Mouse (Mus musculus) kidney, embryonic 14.5 days (tissue): ENCODE measurements around the gene Fbxo44. TPM values are rescaled to one million over a fixed set of nuclear protein-coding genes. Genes with fewer than 3 reads are reported as not detected.

ENCODE experiments used
- ATAC-seq: fragments of 200-750 bp; cut with Nextera tagmentation; 2 replicates; pipeline ENCODE4 v1.8.0; 2017; ENCODE audit warnings: moderate number of reproducible peaks, mild to moderate bottlenecking, moderate TSS enrichment, moderate library complexity; ENCODE audit not compliant: low FRiP score, low TSS enrichment
- H3K27ac ChIP-seq: fragments of 300-500 bp; sonication (generic); 2 replicates; pipeline ENCODE4 v1.5.1; 2014; ENCODE audit warnings: low read depth, mild to moderate bottlenecking, low read length, moderate library complexity, mixed read lengths
- H3K27me3 ChIP-seq: fragments of 300-500 bp; sonication (generic); 2 replicates; pipeline ENCODE4 v1.6.1; 2014; ENCODE audit warnings: mild to moderate bottlenecking, low read length; ENCODE audit not compliant: control insufficient read depth, insufficient read depth
- H3K36me3 ChIP-seq: fragments of 300-500 bp; sonication (generic); 2 replicates; pipeline ENCODE4 v1.6.1; 2014; ENCODE audit warnings: low read length, mixed read lengths; ENCODE audit not compliant: control insufficient read depth, insufficient read depth
- H3K4me1 ChIP-seq: fragments of 300-500 bp; sonication (generic); 2 replicates; pipeline ENCODE4 v1.6.1; 2014; ENCODE audit warnings: low read length, mixed read lengths; ENCODE audit not compliant: control insufficient read depth, insufficient read depth
- H3K4me2 ChIP-seq: fragments of 300-500 bp; sonication (generic); replicated peaks from 2 replicates; pipeline ENCODE4 v1.6.1; 2014; ENCODE audit warnings: low read depth, mild to moderate bottlenecking, low read length
- H3K4me3 ChIP-seq: fragments of 300-500 bp; sonication (generic); 2 replicates; pipeline ENCODE4 v1.5.1; 2014; ENCODE audit warnings: mild to moderate bottlenecking, low read length
- H3K9ac ChIP-seq: fragments of 300-500 bp; sonication (generic); 2 replicates; pipeline ENCODE4 v1.6.1; 2014; ENCODE audit warnings: low read depth, mild to moderate bottlenecking, low read length, moderate library complexity
- H3K9me3 ChIP-seq: fragments of 300-500 bp; sonication (generic); 2 replicates; pipeline ENCODE4 v1.6.1; 2016; ENCODE audit warnings: low read length; ENCODE audit not compliant: control insufficient read depth
- WGBS: fragments of 180-500 bp; shearing (Covaris S2); extraction: QIAGEN DNeasy Blood & Tissue Kit; methylation state at CpG from one replicate; pipeline ENCODE4 v1.1.7; 2014; 5-methylcytosine and 5-hydroxymethylcytosine counted together
- polyA plus RNA-seq: library from polyadenylated mRNA; unstranded; fragments of >200 nt; fragmentation: Nextera tagmentation; extraction: Ambion mirVana; gene quantifications from 2 replicates; pipeline ENCODE4 v1.2.1, GENCODE M21; 2014

Gene Fbxo44
- polyA plus RNA-seq, 1 experiment from 2014 or later: 13.2 TPM

- no peak for ATAC-seq
- WGBS: 84% methylated on average over 4 of the region's 4 CpGs
- Histone ChIP-seq H3K4me3 (no peak overlapping the region), H3K9me3 (no peaks in the 10 kb centered on the region; the same call in 1 of the 2 replicates), H3K4me1 (0 out of 2 replicates have a peak, but pooled peaks cover 4% of the 10 kb centered on the region), H3K27me3 (no peaks in the 10 kb centered on the region), H3K27ac (no peak overlapping the region), H3K4me2 (no peak overlapping the region), H3K9ac (no peak overlapping the region), H3K36me3 (no peaks in the 10 kb centered on the region)
Measured at GRCm38 (mm10) chr4:148116657-148117056, 43.6 kb downstream of the Fbxo44 start.

- Histone ChIP-seq H3K4me1 (0 out of 2 replicates have a peak, but pooled peaks cover 4% of the 10 kb centered on the region), H3K4me3 (no peak overlapping the region), H3K9me3 (no peaks in the 10 kb centered on the region; the same call in 1 of the 2 replicates), H3K4me2 (peak overlapping the region; percentile 24), H3K27me3 (no peaks in the 10 kb centered on the region), H3K36me3 (no peaks in the 10 kb centered on the region), H3K9ac (no peak overlapping the region), H3K27ac (no peak overlapping the region)
- peak; percentile 51; the same call in 1 of the 2 replicates for ATAC-seq
- WGBS: 2% methylated on average over 15 of the region's 15 CpGs
Measured at GRCm38 (mm10) chr4:148115467-148115866, 44.8 kb downstream of the Fbxo44 start.

GRCm38 (mm10) chr4:148114758-148115391, 45.4 kb downstream of the Fbxo44 start:
- Histone ChIP-seq H3K9ac (no peak overlapping the region), H3K27ac (no peak overlapping the region), H3K9me3 (no peaks in the 10 kb centered on the region; the same call in 1 of the 2 replicates), H3K4me1 (0 out of 2 replicates have a peak, but pooled peaks cover 4% of the 10 kb centered on the region), H3K4me2 (peak overlapping the region; percentile 24; the same call in 1 of the 2 replicates), H3K36me3 (no peaks in the 10 kb centered on the region), H3K27me3 (no peaks in the 10 kb centered on the region), H3K4me3 (no peak overlapping the region)
- peak; percentile 67 for ATAC-seq
- WGBS: 4% methylated on average over 15 of the region's 15 CpGs

GRCm38 (mm10) chr4:148112519-148112918, 47.8 kb downstream of the Fbxo44 start:
- WGBS: 82% methylated on average over 12 of the region's 12 CpGs
- no peak overlapping the region for H3K4me3 ChIP-seq
- ATAC-seq: no peak

GRCm38 (mm10) chr4:148109215-148109614, 51.1 kb downstream of the Fbxo44 start:
- Histone ChIP-seq H3K27me3 (no peaks in the 10 kb centered on the region), H3K9me3 (no peaks in the 10 kb centered on the region), H3K4me2 (no peak overlapping the region), H3K4me3 (no peak overlapping the region), H3K27ac (no peak overlapping the region), H3K36me3 (no peaks in the 10 kb centered on the region), H3K4me1 (peaks cover 18% of the 10 kb centered on the region), H3K9ac (no peak overlapping the region)
- no peak for ATAC-seq
- WGBS: 76% methylated on average over 5 of the region's 5 CpGs

More at GRCm38 (mm10) chr4:148112519-148112918, 47.8 kb downstream of the Fbxo44 start:
- no peak overlapping the region for H3K4me2 ChIP-seq
- no peak overlapping the region for H3K9ac ChIP-seq
- H3K27ac ChIP-seq: no peak overlapping the region
- no peaks in the 10 kb centered on the region for H3K27me3 ChIP-seq
- H3K9me3 ChIP-seq: no peaks in the 10 kb centered on the region; the same call in 1 of the 2 replicates
- peaks cover 19% of the 10 kb centered on the region for H3K4me1 ChIP-seq
- no peaks in the 10 kb centered on the region for H3K36me3 ChIP-seq

GRCm38 (mm10) chr4:148108565-148109100, 51.6 kb downstream of the Fbxo44 start:
- no peaks in the 10 kb centered on the region for H3K27me3 ChIP-seq
- no peak overlapping the region for H3K4me2 ChIP-seq
- 39% methylated on average over 7 of the region's 7 CpGs for WGBS
- peaks cover 18% of the 10 kb centered on the region for H3K4me1 ChIP-seq
- no peak overlapping the region for H3K9ac ChIP-seq
- H3K4me3 ChIP-seq: no peak overlapping the region
- no peak for ATAC-seq
- no peaks in the 10 kb centered on the region for H3K9me3 ChIP-seq
- no peak overlapping the region; the same call in 1 of the 2 replicates for H3K27ac ChIP-seq
- no peaks in the 10 kb centered on the region for H3K36me3 ChIP-seq

GRCm38 (mm10) chr4:148107621-148108291, 52.5 kb downstream of the Fbxo44 start:
- peak; percentile 90 for ATAC-seq
- H3K27me3 ChIP-seq: no peaks in the 10 kb centered on the region
- WGBS: 10% methylated on average over 22 of the region's 22 CpGs
- no peak overlapping the region for H3K9ac ChIP-seq
- no peak overlapping the region for H3K27ac ChIP-seq
- H3K4me2 ChIP-seq: peak overlapping the region; percentile 20; the same call in 1 of the 2 replicates
- H3K9me3 ChIP-seq: no peaks in the 10 kb centered on the region
- peaks cover 18% of the 10 kb centered on the region for H3K4me1 ChIP-seq
- H3K36me3 ChIP-seq: no peaks in the 10 kb centered on the region
- 0 out of 2 replicates have a peak overlapping the region, but pooled peaks have one; percentile 3 for H3K4me3 ChIP-seq

GRCm38 (mm10) chr4:148104146-148104545, 56.1 kb downstream of the Fbxo44 start:
- Histone ChIP-seq H3K4me3 (no peak overlapping the region), H3K9ac (no peak overlapping the region), H3K36me3 (no peaks in the 10 kb centered on the region), H3K27me3 (0 out of 2 replicates have a peak, but pooled peaks cover 2% of the 10 kb centered on the region), H3K4me2 (no peak overlapping the region), H3K4me1 (peaks cover 18% of the 10 kb centered on the region), H3K27ac (no peak overlapping the region), H3K9me3 (no peaks in the 10 kb centered on the region)
- no peak for ATAC-seq
- WGBS: 80% methylated on average over 3 of the region's 3 CpGs
